Mouse (Mus musculus): Measurements from ENCODE around the gene Ifih1.

The Ifih1 gene

GRCm38 (mm10) chr2:62665536-62665935 is 19.5 kb upstream of the Ifih1 start:
- no peak overlapping the region for H3K4me3 ChIP-seq (replicated peaks; ENCODE audit: low read length)
- H3K9me3 ChIP-seq (ENCODE audit: low read length): no peaks in the 10 kb centered on the region
- TF ChIP-seq NANOG (IDR thresholded peaks at IDR 0.05; ENCODE audit: borderline replicate concordance, low read length): 0 out of 2 replicates have a peak, but pooled peaks have one; percentile 30
- TF ChIP-seq POU5F1 (IDR thresholded peaks at IDR 0.05; ENCODE audit: borderline replicate concordance, low read length): no peak
- TF ChIP-seq CTCF (conservative IDR thresholded peaks at IDR 0.05; ENCODE audit: low read length): no peak
- no peaks in the 10 kb centered on the region for H3K27me3 ChIP-seq (ENCODE audit: insufficient read depth, low read length)
- H3K4me1 ChIP-seq (replicated peaks; ENCODE audit: low read depth, low read length): peaks cover 15% of the 10 kb centered on the region
- 0 out of 2 replicates have a peak, but pooled peaks cover 2% of the 10 kb centered on the region for H3K36me3 ChIP-seq (ENCODE audit: insufficient read depth, low read length)

GRCm38 (mm10) chr2:62664839-62665238 is 18.8 kb upstream of the Ifih1 start:
- Histone ChIP-seq H3K36me3 (ENCODE audit: insufficient read depth, low read length) (no peaks in the 10 kb centered on the region), H3K27me3 (ENCODE audit: insufficient read depth, low read length) (no peaks in the 10 kb centered on the region), H3K4me1 (replicated peaks; ENCODE audit: low read depth, low read length) (peaks cover 15% of the 10 kb centered on the region), H3K4me3 (replicated peaks; ENCODE audit: low read length) (peak overlapping the region; percentile 82), H3K9me3 (ENCODE audit: low read length) (no peaks in the 10 kb centered on the region)
- TF ChIP-seq NANOG (IDR thresholded peaks at IDR 0.05; ENCODE audit: borderline replicate concordance, low read length) (no peak), POU5F1 (IDR thresholded peaks at IDR 0.05; ENCODE audit: borderline replicate concordance, low read length) (no peak), CTCF (conservative IDR thresholded peaks at IDR 0.05; ENCODE audit: low read length) (no peak)

GRCm38 (mm10) chr2:62664135-62664670 is 18.1 kb upstream of the Ifih1 start, which contains the start of gene Gca:
TSS of gene Gca (plus strand) at chr2:62664285.
- TF ChIP-seq POU5F1 (IDR thresholded peaks at IDR 0.05; ENCODE audit: borderline replicate concordance, low read length) (no peak), NANOG (IDR thresholded peaks at IDR 0.05; ENCODE audit: borderline replicate concordance, low read length) (no peak), CTCF (conservative IDR thresholded peaks at IDR 0.05; ENCODE audit: low read length) (no peak)
- H3K27me3 ChIP-seq (ENCODE audit: insufficient read depth, low read length): no peaks in the 10 kb centered on the region
- no peaks in the 10 kb centered on the region for H3K36me3 ChIP-seq (ENCODE audit: insufficient read depth, low read length)
- H3K9me3 ChIP-seq (ENCODE audit: low read length): no peaks in the 10 kb centered on the region
- peak within 1 kb of the TSS; percentile 82 for H3K4me3 ChIP-seq (replicated peaks; ENCODE audit: low read length)
- H3K4me1 ChIP-seq (replicated peaks; ENCODE audit: low read depth, low read length): peaks cover 15% of the 10 kb centered on the region

GRCm38 (mm10) chr2:62662560-62662959 is 16.5 kb upstream of the Ifih1 start:
- TF ChIP-seq CTCF (conservative IDR thresholded peaks at IDR 0.05; ENCODE audit: low read length) (no peak), POU5F1 (IDR thresholded peaks at IDR 0.05; ENCODE audit: borderline replicate concordance, low read length) (no peak), NANOG (IDR thresholded peaks at IDR 0.05; ENCODE audit: borderline replicate concordance, low read length) (no peak)
- H3K4me3 ChIP-seq (replicated peaks; ENCODE audit: low read length): no peak overlapping the region
- no peaks in the 10 kb centered on the region for H3K27me3 ChIP-seq (ENCODE audit: insufficient read depth, low read length)
- peaks cover 12% of the 10 kb centered on the region for H3K4me1 ChIP-seq (replicated peaks; ENCODE audit: low read depth, low read length)
- H3K36me3 ChIP-seq (ENCODE audit: insufficient read depth, low read length): no peaks in the 10 kb centered on the region
- H3K9me3 ChIP-seq (ENCODE audit: low read length): no peaks in the 10 kb centered on the region

- H3K4me3 ChIP-seq (replicated peaks; ENCODE audit: low read length): no peak overlapping the region
- TF ChIP-seq POU5F1 (IDR thresholded peaks at IDR 0.05; ENCODE audit: borderline replicate concordance, low read length) (no peak), CTCF (conservative IDR thresholded peaks at IDR 0.05; ENCODE audit: low read length) (peak; percentile 45), NANOG (IDR thresholded peaks at IDR 0.05; ENCODE audit: borderline replicate concordance, low read length) (no peak)
These were observed 14.5 kb upstream of the Ifih1 start for GRCm38 (mm10) chr2:62660565-62660964.

GRCm38 (mm10) chr2:62656072-62656471 is 10.0 kb upstream of the Ifih1 start:
- Histone ChIP-seq H3K4me1 (replicated peaks; ENCODE audit: low read depth, low read length) (no peaks in the 10 kb centered on the region), H3K9me3 (ENCODE audit: low read length) (no peaks in the 10 kb centered on the region), H3K36me3 (ENCODE audit: insufficient read depth, low read length) (no peaks in the 10 kb centered on the region), H3K4me3 (replicated peaks; ENCODE audit: low read length) (no peak overlapping the region), H3K27me3 (ENCODE audit: insufficient read depth, low read length) (no peaks in the 10 kb centered on the region)
- TF ChIP-seq CTCF (conservative IDR thresholded peaks at IDR 0.05; ENCODE audit: low read length): no peak
- no peak for TF ChIP-seq NANOG (IDR thresholded peaks at IDR 0.05; ENCODE audit: borderline replicate concordance, low read length)
- no peak for TF ChIP-seq POU5F1 (IDR thresholded peaks at IDR 0.05; ENCODE audit: borderline replicate concordance, low read length)

More at GRCm38 (mm10) chr2:62660565-62660964, 14.5 kb upstream of the Ifih1 start:
- H3K36me3 ChIP-seq (ENCODE audit: insufficient read depth, low read length): no peaks in the 10 kb centered on the region
- peaks cover 10% of the 10 kb centered on the region for H3K4me1 ChIP-seq (replicated peaks; ENCODE audit: low read depth, low read length)
- no peaks in the 10 kb centered on the region for H3K9me3 ChIP-seq (ENCODE audit: low read length)
- H3K27me3 ChIP-seq (ENCODE audit: insufficient read depth, low read length): no peaks in the 10 kb centered on the region

- no peaks in the 10 kb centered on the region for H3K4me1 ChIP-seq (replicated peaks; ENCODE audit: low read depth, low read length)
- TF ChIP-seq NANOG (IDR thresholded peaks at IDR 0.05; ENCODE audit: borderline replicate concordance, low read length) (no peak), CTCF (conservative IDR thresholded peaks at IDR 0.05; ENCODE audit: low read length) (peak; percentile 31; the same call in 1 of the 2 replicates)
- H3K27me3 ChIP-seq (ENCODE audit: insufficient read depth, low read length): no peaks in the 10 kb centered on the region
- H3K36me3 ChIP-seq (ENCODE audit: insufficient read depth, low read length): no peaks in the 10 kb centered on the region
- no peak overlapping the region for H3K4me3 ChIP-seq (replicated peaks; ENCODE audit: low read length)
- H3K9me3 ChIP-seq (ENCODE audit: low read length): no peaks in the 10 kb centered on the region
These were observed 8.7 kb upstream of the Ifih1 start for GRCm38 (mm10) chr2:62654519-62655338.

GRCm38 (mm10) chr2:62652466-62652865 is 6.4 kb upstream of the Ifih1 start:
- Histone ChIP-seq H3K9me3 (ENCODE audit: low read length) (no peaks in the 10 kb centered on the region), H3K4me1 (replicated peaks; ENCODE audit: low read depth, low read length) (no peaks in the 10 kb centered on the region), H3K4me3 (replicated peaks; ENCODE audit: low read length) (no peak overlapping the region), H3K27me3 (ENCODE audit: insufficient read depth, low read length) (no peaks in the 10 kb centered on the region), H3K36me3 (ENCODE audit: insufficient read depth, low read length) (no peaks in the 10 kb centered on the region)
- TF ChIP-seq CTCF (conservative IDR thresholded peaks at IDR 0.05; ENCODE audit: low read length) (no peak), NANOG (IDR thresholded peaks at IDR 0.05; ENCODE audit: borderline replicate concordance, low read length) (no peak), POU5F1 (IDR thresholded peaks at IDR 0.05; ENCODE audit: borderline replicate concordance, low read length) (no peak)
